Mouse (Mus musculus) liver (tissue): Measurements from ENCODE around the gene Hprt.
"Not testable (repeated sequence)": the region's sequence is repeated elsewhere in the genome, so short reads cannot be mapped to it uniquely, and the experiment has no call there.

ENCODE experiments used
- DNase-seq: peaks from one replicate; pipeline ENCODE4 v3.0.0-alpha.2; 2020; ENCODE audit warnings: mixed read lengths

Hprt gene

GRCm38 (mm10) chrX:52987905-52988783, at the start of gene Hprt:
Gene Hprt, plus strand, starts transcription at chrX:52988137.
- DNase-seq = peak; percentile 93

GRCm38 (mm10) chrX:52945509-52945908, 42.4 kb upstream of the Hprt start:
- no peak for DNase-seq

- peak; percentile 29 for DNase-seq
These were observed 38.2 kb upstream of the Hprt start for GRCm38 (mm10) chrX:52949713-52950112.

GRCm38 (mm10) chrX:52956942-52957341, 31.0 kb upstream of the Hprt start:
- no peak for DNase-seq

- DNase-seq = no peak
These were observed 26.3 kb upstream of the Hprt start for GRCm38 (mm10) chrX:52961559-52962110.

- no peak for DNase-seq
These were observed 22.8 kb upstream of the Hprt start for GRCm38 (mm10) chrX:52965149-52965548.

GRCm38 (mm10) chrX:52971211-52972006, 16.5 kb upstream of the Hprt start:
- peak; percentile 80 for DNase-seq

GRCm38 (mm10) chrX:52972129-52972528, 15.8 kb upstream of the Hprt start:
- no peak for DNase-seq

- DNase-seq = no peak
These were observed 15.3 kb upstream of the Hprt start for GRCm38 (mm10) chrX:52972680-52973079.

GRCm38 (mm10) chrX:52978576-52978975, 9.4 kb upstream of the Hprt start:
- peak; percentile 28 for DNase-seq

GRCm38 (mm10) chrX:52981378-52981777, 6.6 kb upstream of the Hprt start:
- no peak for DNase-seq

- not testable (repeated sequence) for DNase-seq
These were observed 6.8 kb downstream of the Hprt start for GRCm38 (mm10) chrX:52994726-52995125.

- DNase-seq = not testable (repeated sequence)
These were observed 16.9 kb downstream of the Hprt start for GRCm38 (mm10) chrX:53004887-53005286.

GRCm38 (mm10) chrX:53006062-53006461, 18.1 kb downstream of the Hprt start:
- DNase-seq = no peak

GRCm38 (mm10) chrX:53015549-53015948, 27.6 kb downstream of the Hprt start:
- peak; percentile 17 for DNase-seq

GRCm38 (mm10) chrX:53023021-53023420, 35.1 kb downstream of the Hprt start:
- no peak for DNase-seq

GRCm38 (mm10) chrX:53024268-53024667, 36.3 kb downstream of the Hprt start:
- DNase-seq = peak; percentile 14

- DNase-seq = no peak
These were observed 37.7 kb downstream of the Hprt start for GRCm38 (mm10) chrX:53025471-53026223.

GRCm38 (mm10) chrX:53029559-53029958, 41.6 kb downstream of the Hprt start:
- no peak for DNase-seq

- no peak for DNase-seq
These were observed 50.3 kb downstream of the Hprt start for GRCm38 (mm10) chrX:53038194-53038593.

GRCm38 (mm10) chrX:53039651-53040050, 51.7 kb downstream of the Hprt start:
- no peak for DNase-seq

GRCm38 (mm10) chrX:53040138-53040537, 52.2 kb downstream of the Hprt start:
- no peak for DNase-seq

GRCm38 (mm10) chrX:53041006-53041405, 53.1 kb downstream of the Hprt start:
- DNase-seq = no peak
